Mouse (Mus musculus): ENCODE results near the gene Pwwp2b. TPM values are rescaled to one million over a fixed set of nuclear protein-coding genes. Genes with fewer than 3 reads are reported as not detected.

Gene Pwwp2b
- polyA plus RNA-seq, 1 experiment from 2014 or later = 15.9 TPM

DNA sequence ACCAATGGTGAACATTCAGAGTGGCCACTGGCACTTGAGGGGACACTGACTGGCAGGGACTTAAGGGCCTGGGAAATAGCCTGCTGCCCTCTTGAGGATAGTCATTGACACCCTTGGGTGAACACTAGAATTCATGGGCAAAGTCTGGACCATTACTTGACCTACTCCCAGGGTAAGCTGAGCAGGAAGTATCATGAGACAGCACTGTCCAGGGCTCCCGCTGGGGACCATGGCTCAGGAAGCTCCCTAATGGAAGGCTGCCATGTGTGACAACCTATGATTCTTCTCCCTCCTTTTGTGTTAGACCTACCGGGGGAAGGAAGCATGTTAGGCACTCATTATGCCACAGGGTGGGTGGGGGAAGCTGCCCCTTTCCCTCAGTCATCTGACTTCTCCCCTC lies 58.8 kb downstream of the Pwwp2b start:
- H3K4me2 ChIP-seq = no peak overlapping the region
- H3K36me3 ChIP-seq = no peaks in the 10 kb centered on the region
- no peak for ATAC-seq (ENCODE audit: insufficient number of reproducible peaks, low FRiP score, low TSS enrichment, low read depth)
- H3K27me3 ChIP-seq = no peaks in the 10 kb centered on the region
- H3K4me3 ChIP-seq = no peak overlapping the region
- peaks cover 25% of the 10 kb centered on the region for H3K4me1 ChIP-seq
- no peak overlapping the region for H3K9ac ChIP-seq
- 63% methylated on average over 2 of the region's 2 CpGs for WGBS
- H3K27ac ChIP-seq = no peak overlapping the region
- no peaks in the 10 kb centered on the region for H3K9me3 ChIP-seq

DNA sequence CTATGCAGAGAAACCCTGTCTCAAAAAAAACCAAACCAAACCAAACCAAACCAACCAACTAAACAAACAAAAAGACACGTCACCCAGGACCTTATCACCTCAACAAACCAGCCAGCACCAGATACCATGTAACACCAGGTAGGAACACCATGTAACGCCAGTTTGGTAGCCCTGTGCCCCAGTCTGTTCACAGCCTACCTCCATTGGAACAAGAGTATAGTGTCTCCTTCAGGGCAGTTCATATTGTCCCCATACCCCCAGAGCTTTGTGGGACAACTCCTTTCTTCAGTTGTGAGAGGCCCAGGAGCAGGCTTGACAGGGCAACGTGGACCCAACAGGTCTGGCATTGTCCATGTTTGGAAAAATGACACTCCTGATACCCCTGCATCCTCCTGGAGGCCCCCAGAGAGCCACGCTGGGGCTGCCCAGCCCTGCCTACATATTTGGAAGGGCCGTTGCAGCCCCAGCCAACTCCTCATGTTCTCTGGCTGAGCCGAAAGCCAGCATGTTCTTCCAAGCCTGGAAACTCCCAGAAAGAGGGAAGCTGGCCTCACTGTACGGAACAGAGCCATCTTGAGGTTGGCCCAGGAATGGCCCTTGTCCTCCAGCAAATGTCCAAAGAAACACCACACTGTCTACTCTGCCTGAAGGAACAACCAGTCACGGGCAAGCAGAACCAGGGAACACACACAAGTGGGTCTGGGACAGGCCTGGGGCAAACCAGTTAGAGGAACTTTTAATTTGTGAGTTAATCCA lies 60.0 kb downstream of the Pwwp2b start:
- Histone ChIP-seq H3K4me3 (no peak overlapping the region), H3K9ac (no peak overlapping the region), H3K27me3 (no peaks in the 10 kb centered on the region), H3K4me1 (peaks cover 29% of the 10 kb centered on the region), H3K36me3 (no peaks in the 10 kb centered on the region), H3K4me2 (no peak overlapping the region), H3K9me3 (no peaks in the 10 kb centered on the region), H3K27ac (peak overlapping the region; percentile 65)
- ATAC-seq (ENCODE audit: insufficient number of reproducible peaks, low FRiP score, low TSS enrichment, low read depth) = no peak
- 61% methylated on average over 8 of the region's 8 CpGs for WGBS

DNA sequence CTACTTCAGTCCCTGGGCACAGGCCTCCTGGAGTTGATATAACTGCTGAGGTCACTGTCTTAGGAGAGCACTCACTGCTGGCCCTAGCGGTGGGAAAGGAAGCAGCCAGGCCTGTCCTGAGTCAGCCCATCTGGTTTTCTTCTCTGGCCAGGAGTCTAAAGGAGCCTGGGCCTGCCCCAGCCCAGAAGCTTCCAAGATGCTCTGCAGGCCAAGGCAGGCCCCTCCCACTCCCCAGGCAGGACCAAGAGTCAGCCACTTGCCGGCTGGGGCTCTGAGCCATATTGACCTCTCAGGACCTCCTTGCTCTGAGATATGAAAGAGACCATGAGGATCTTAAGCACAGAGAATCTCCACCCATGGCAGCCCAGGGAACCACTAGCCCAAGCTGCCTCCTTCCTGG lies 60.8 kb downstream of the Pwwp2b start:
- ATAC-seq (ENCODE audit: insufficient number of reproducible peaks, low FRiP score, low TSS enrichment, low read depth) = peak; percentile 74; the same call in 1 of the 2 replicates
- WGBS = 11% methylated on average over 2 of the region's 2 CpGs
- H3K27ac ChIP-seq = peak overlapping the region; percentile 65

DNA sequence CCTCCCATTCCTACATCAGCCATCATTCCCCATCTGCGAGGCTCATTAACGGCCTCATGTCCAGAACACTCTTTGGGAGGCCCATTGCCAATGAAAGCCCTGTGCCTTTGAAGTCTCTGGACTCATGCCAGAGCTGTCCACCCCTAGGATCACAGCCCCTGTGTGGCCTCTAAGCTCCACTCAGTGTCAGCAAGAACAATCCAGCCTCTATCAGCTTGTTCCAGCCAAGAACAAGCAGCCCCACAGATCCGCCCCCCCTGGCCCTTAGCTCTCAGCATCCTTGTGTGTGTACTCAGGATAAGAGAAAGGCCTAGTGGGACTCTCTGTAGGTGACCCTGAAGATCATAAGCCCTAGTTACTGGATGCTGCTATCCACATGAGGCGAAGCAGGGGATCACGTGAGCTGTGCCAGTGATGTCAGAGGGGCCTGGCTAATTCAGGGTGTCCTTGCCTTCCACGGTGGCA lies 62.2 kb downstream of the Pwwp2b start:
- no peak overlapping the region for H3K4me3 ChIP-seq
- H3K27me3 ChIP-seq = no peaks in the 10 kb centered on the region
- no peaks in the 10 kb centered on the region for H3K36me3 ChIP-seq
- peaks cover 24% of the 10 kb centered on the region for H3K4me1 ChIP-seq
- H3K9me3 ChIP-seq = no peaks in the 10 kb centered on the region
- no peak overlapping the region for H3K9ac ChIP-seq
- no peak overlapping the region for H3K4me2 ChIP-seq
- H3K27ac ChIP-seq = no peak overlapping the region
- no peak for ATAC-seq (ENCODE audit: insufficient number of reproducible peaks, low FRiP score, low TSS enrichment, low read depth)
- WGBS = 40% methylated on average over 6 of the region's 6 CpGs

More for the DNA sequence above, 60.8 kb downstream of the Pwwp2b start:
- H3K27me3 ChIP-seq = no peaks in the 10 kb centered on the region
- no peaks in the 10 kb centered on the region for H3K9me3 ChIP-seq
- no peak overlapping the region for H3K4me3 ChIP-seq
- H3K4me2 ChIP-seq = no peak overlapping the region
- H3K4me1 ChIP-seq = peaks cover 24% of the 10 kb centered on the region
- H3K9ac ChIP-seq = no peak overlapping the region
- no peaks in the 10 kb centered on the region for H3K36me3 ChIP-seq

DNA sequence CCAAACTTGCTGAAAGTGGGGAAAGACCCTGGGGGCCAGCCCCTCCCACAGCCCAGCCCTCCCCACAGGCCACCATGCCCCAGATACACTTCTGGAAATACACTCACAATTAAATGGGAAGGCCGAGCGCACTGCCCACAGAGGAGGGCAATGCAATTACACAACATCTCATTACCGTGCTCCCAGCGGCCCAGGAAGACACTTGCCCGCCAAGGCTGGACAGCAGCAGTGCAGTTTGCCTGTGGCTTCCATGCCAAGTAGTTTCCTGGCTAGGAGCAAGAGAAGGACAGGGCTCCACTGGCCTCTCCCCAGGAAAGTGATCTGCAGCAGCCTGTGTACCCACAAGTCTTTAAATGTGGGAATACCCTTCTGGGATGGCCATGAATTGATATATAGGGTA lies 64.4 kb downstream of the Pwwp2b start:
- 40% methylated on average over 5 of the region's 5 CpGs for WGBS

DNA sequence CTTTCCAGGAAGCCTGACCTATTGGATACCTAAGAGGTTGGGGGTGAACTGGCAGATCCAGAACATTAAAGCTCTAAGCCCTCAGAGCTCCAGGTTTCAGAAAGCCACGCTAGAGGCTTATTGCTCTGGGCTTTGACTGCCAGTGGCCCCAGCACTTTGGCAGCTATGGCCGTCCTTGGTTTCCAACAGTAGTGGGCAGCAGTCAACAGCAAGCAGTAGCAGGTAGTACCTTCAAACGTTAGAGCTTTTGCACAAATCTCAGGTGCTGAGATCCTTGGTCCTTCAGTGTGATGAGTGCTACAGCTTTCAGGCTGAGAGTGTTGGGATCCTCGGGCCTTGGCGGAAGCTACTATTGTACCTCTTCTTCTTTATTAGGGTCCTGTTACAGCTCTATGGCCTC lies 65.1 kb downstream of the Pwwp2b start:
- no peak overlapping the region for H3K9ac ChIP-seq

More for the DNA sequence above, 64.4 kb downstream of the Pwwp2b start:
- Histone ChIP-seq H3K4me3 (no peak overlapping the region), H3K27ac (no peak overlapping the region), H3K36me3 (no peaks in the 10 kb centered on the region), H3K4me1 (peaks cover 24% of the 10 kb centered on the region), H3K4me2 (no peak overlapping the region), H3K9ac (no peak overlapping the region), H3K27me3 (no peaks in the 10 kb centered on the region), H3K9me3 (no peaks in the 10 kb centered on the region)
- no peak for ATAC-seq (ENCODE audit: insufficient number of reproducible peaks, low FRiP score, low TSS enrichment, low read depth)

DNA sequence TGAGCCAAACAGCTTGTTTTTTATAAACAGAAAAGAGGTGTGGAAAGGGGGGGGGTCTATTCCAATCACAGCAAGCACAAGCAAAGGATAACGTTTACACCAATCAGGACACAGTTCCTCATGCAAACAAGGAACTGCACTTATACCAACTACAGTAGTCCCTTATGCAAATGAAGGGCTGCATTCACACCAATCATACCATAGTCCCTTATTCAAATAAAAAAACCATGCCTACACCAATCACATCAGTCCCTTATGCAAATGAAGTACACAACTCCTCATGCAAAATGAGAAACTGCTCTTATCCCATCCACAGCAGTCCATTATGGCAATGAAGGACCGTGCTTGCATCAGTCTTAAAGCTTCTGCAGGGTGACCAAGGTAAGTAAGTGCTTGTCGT lies 66.4 kb downstream of the Pwwp2b start:
- Histone ChIP-seq H3K9ac (no peak overlapping the region), H3K4me2 (no peak overlapping the region), H3K36me3 (no peaks in the 10 kb centered on the region), H3K4me3 (no peak overlapping the region), H3K4me1 (peaks cover 20% of the 10 kb centered on the region), H3K27ac (no peak overlapping the region), H3K9me3 (no peaks in the 10 kb centered on the region), H3K27me3 (no peaks in the 10 kb centered on the region)
- no peak for ATAC-seq (ENCODE audit: insufficient number of reproducible peaks, low FRiP score, low TSS enrichment, low read depth)
- 67% methylated on average over 3 of the region's 3 CpGs for WGBS

More for the DNA sequence above, 65.1 kb downstream of the Pwwp2b start:
- H3K4me1 ChIP-seq = peaks cover 21% of the 10 kb centered on the region
- no peaks in the 10 kb centered on the region for H3K9me3 ChIP-seq
- WGBS = 68% methylated on average over 5 of the region's 5 CpGs
- no peaks in the 10 kb centered on the region for H3K27me3 ChIP-seq
- H3K36me3 ChIP-seq = no peaks in the 10 kb centered on the region
- no peak overlapping the region for H3K27ac ChIP-seq
- H3K4me3 ChIP-seq = no peak overlapping the region
- no peak overlapping the region for H3K4me2 ChIP-seq
- no peak for ATAC-seq (ENCODE audit: insufficient number of reproducible peaks, low FRiP score, low TSS enrichment, low read depth)

DNA sequence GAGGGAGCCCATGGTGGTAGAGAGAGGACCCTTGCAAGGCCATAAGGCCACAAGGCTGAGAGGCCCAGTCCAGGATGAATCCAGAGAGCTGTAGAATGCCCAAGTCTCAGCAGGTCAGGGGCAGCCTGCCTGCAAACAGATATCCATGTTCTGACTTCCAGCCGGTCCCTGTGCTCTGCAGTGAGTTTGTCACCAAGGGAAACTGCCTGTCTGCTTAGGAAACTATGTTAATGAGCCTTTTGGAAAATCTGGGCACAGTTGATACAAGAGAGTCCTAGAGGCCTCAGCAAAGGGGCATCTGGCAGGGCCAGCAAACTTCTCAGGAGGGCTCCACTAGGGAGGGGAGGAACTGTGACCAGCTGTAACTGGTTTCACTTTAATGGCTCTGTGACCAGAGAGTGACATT lies 70.7 kb downstream of the Pwwp2b start:
- Histone ChIP-seq H3K27ac (peak overlapping the region; percentile 44), H3K9ac (no peak overlapping the region), H3K4me3 (no peak overlapping the region), H3K4me2 (no peak overlapping the region), H3K4me1 (peaks cover 19% of the 10 kb centered on the region), H3K27me3 (no peaks in the 10 kb centered on the region), H3K9me3 (no peaks in the 10 kb centered on the region), H3K36me3 (no peaks in the 10 kb centered on the region)
- ATAC-seq (ENCODE audit: insufficient number of reproducible peaks, low FRiP score, low TSS enrichment, low read depth) = peak; percentile 62
- WGBS = 23% methylated on average over 1 of the region's 1 CpGs

Other genes with a start within 250 kb of the Pwwp2b start
- 14.8 and 15.7 TPM in 2 replicates for gene Dpysl4, start 162.5 kb upstream of the Pwwp2b start, polyA plus RNA-seq (2015; fragmentation: Nextera tagmentation; extraction: Ambion mirVana)
- 1.3 and 2.7 TPM in 2 replicates for gene Lrrc27, start 35.5 kb upstream of the Pwwp2b start, polyA plus RNA-seq (2015; fragmentation: Nextera tagmentation; extraction: Ambion mirVana)
- 0.23 and 0.27 TPM in 2 replicates for gene Stk32c, start 35.2 kb upstream of the Pwwp2b start, polyA plus RNA-seq (2015; fragmentation: Nextera tagmentation; extraction: Ambion mirVana)
- gene Inpp5a, start 140.6 kb downstream of the Pwwp2b start, polyA plus RNA-seq (2015; fragmentation: Nextera tagmentation; extraction: Ambion mirVana) = 21.1 and 28.5 TPM in 2 replicates